ENCODE assay signal across 8 mouse cellular contexts in the genomic region with DNA sequence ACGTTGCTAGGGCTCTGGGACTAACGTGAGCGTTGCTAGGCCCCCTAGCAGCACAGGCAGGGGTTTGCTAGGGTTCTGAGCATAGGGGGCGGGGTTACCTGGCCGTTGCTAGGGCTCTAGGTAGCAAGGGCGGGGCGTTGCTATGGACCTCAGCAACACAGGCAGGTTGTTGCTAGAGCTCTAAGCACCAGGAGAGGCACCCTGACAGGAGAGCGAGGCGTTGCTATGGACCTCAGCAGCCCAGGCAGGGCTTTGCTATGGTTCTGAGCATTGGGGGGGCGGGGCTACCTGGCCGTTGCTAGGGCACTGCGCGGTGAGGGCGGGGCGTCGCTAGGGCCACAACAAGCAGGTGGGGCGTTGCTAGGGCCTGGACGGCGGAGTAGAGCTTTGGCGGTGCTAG. TPM values are rescaled to one million over a fixed set of nuclear protein-coding genes. Genes with fewer than 3 reads are reported as not detected.
A peak's percentile ranks its signal among the peaks of the same experiment; 100 is the strongest.
DNase-seq lines count a peak whose midpoint lies in the region; ATAC-seq lines count a peak whose summit lies in the region.

No protein-coding gene starts in this region.

- H3K9me3 ChIP-seq in forebrain, embryonic 16.5 days (ENCODE audit: control insufficient read depth, low read length), result no peaks in the 10 kb centered on the region

- under 1% methylated on average over 20 of the region's 20 CpGs for WGBS in forebrain, embryonic 16.5 days

- no peaks in the 10 kb centered on the region for H3K36me3 ChIP-seq in forebrain, embryonic 16.5 days (ENCODE audit: control insufficient read depth, insufficient read depth)

- no peak for ATAC-seq in forebrain, embryonic 16.5 days
- peak; percentile 21 for ATAC-seq in megakaryocyte, adult 5-6 weeks (ENCODE audit: poor library complexity, severe bottlenecking)

- peak; percentile 81 for DNase-seq in retina, postnatal 7 days (ENCODE audit: low read depth, low spot score)
- no peak for DNase-seq in retina, postnatal 1 day
- DNase-seq in c-Kit-positive CD71-negative TER-119-negative erythroid progenitor cells, embryonic 14.5 days (ENCODE audit: low read depth), result peak; percentile 49
- peak; percentile 91 to 96 for DNase-seq in kidney, postnatal 25 days
- peak; percentile 85 for DNase-seq in testis, postnatal 10 days (ENCODE audit: low spot score)
- DNase-seq in layer of hippocampus, postnatal 10 days (ENCODE audit: low spot score in 2 of 2), result no peak

- peaks cover 29% of the 10 kb centered on the region for H3K4me1 ChIP-seq in forebrain, embryonic 16.5 days (replicated peaks; ENCODE audit: control insufficient read depth, insufficient read depth, low read length)

- H3K4me2 ChIP-seq in forebrain, embryonic 16.5 days (ENCODE audit: low read length), result peak overlapping the region; percentile 77

- H3K4me3 ChIP-seq in forebrain, embryonic 16.5 days (replicated peaks; ENCODE audit: low read length), result peak overlapping the region; percentile 61

- no peaks in the 10 kb centered on the region for H3K27me3 ChIP-seq in forebrain, embryonic 16.5 days (replicated peaks; ENCODE audit: control insufficient read depth, insufficient read depth, low read length)

- H3K27ac ChIP-seq in forebrain, embryonic 16.5 days (ENCODE audit: low read length), result peak overlapping the region; percentile 91

- H3K9ac ChIP-seq in forebrain, embryonic 16.5 days (replicated peaks; ENCODE audit: low read depth, low read length), result peak overlapping the region; percentile 81

RNA-seq across cellular contexts. Expression of a gene that starts 12.2 kb away (rescaled TPM):
- polyA plus RNA-seq in forebrain, embryonic 16.5 days (2015; fragmentation: Nextera tagmentation; extraction: Ambion mirVana), result 22.5 and 30.8 TPM in 2 replicates
- total RNA-seq in megakaryocyte, adult 5-6 weeks (2015), result 56.2 and 65.4 TPM in 2 replicates
- 14.4 and 24.6 TPM in 2 replicates for total RNA-seq in megakaryocyte, adult 5-6 weeks (2017)
- 100 to 1,000 TPM; 179 to 186 TPM for total RNA-seq in layer of hippocampus, postnatal 10 days (2021)

RNA-seq across cellular contexts. Expression of a gene that starts 15.5 kb away (rescaled TPM):
- polyA plus RNA-seq in forebrain, embryonic 16.5 days (2015; fragmentation: Nextera tagmentation; extraction: Ambion mirVana), result 0.08 and 0.09 TPM in 2 replicates
- 0.80 and 1.5 TPM in 2 replicates for total RNA-seq in megakaryocyte, adult 5-6 weeks (2015)
- total RNA-seq in megakaryocyte, adult 5-6 weeks (2017), result 0.07 and 1.7 TPM in 2 replicates
- under 1 TPM; 0.30 to 0.38 TPM for total RNA-seq in layer of hippocampus, postnatal 10 days (2021)

RNA-seq across cellular contexts. Expression of a gene that starts 16.2 kb away (rescaled TPM):
- 145 and 149 TPM in 2 replicates for polyA plus RNA-seq in forebrain, embryonic 16.5 days (2015; fragmentation: Nextera tagmentation; extraction: Ambion mirVana)
- total RNA-seq in megakaryocyte, adult 5-6 weeks (2015), result 4.6 and 5.0 TPM in 2 replicates
- total RNA-seq in megakaryocyte, adult 5-6 weeks (2017), result 14.7 and 14.9 TPM in 2 replicates
- 100 to 1,000 TPM; 170 to 174 TPM for total RNA-seq in layer of hippocampus, postnatal 10 days (2021)

RNA-seq across cellular contexts. Expression of a gene that starts 32.0 kb away (rescaled TPM):
- 49.3 and 49.8 TPM in 2 replicates for polyA plus RNA-seq in forebrain, embryonic 16.5 days (2015; fragmentation: Nextera tagmentation; extraction: Ambion mirVana)
- 34.4 and 44.7 TPM in 2 replicates for total RNA-seq in megakaryocyte, adult 5-6 weeks (2015)
- 8.4 and 15.9 TPM in 2 replicates for total RNA-seq in megakaryocyte, adult 5-6 weeks (2017)
- total RNA-seq in layer of hippocampus, postnatal 10 days (2021), result 10 to 100 TPM; 45.3 to 49.9 TPM

RNA-seq across cellular contexts. Expression of a gene that starts 38.2 kb away (rescaled TPM):
- polyA plus RNA-seq in forebrain, embryonic 16.5 days (2015; fragmentation: Nextera tagmentation; extraction: Ambion mirVana), result 350 and 395 TPM in 2 replicates
- total RNA-seq in megakaryocyte, adult 5-6 weeks (2015), result 3.3 and 5.8 TPM in 2 replicates
- total RNA-seq in megakaryocyte, adult 5-6 weeks (2017), result 2.1 and 5.1 TPM in 2 replicates
- total RNA-seq in layer of hippocampus, postnatal 10 days (2021), result 100 to 1,000 TPM; 584 to 714 TPM

Comparison
In these comparisons a context has a peak if more than half of its experiments do, and no peak if none do; other contexts are left out.
1. DNase-seq: peak in retina, postnatal 7 days (single experiment), c-Kit-positive CD71-negative TER-119-negative erythroid progenitor cells, embryonic 14.5 days (single experiment), kidney, postnatal 25 days (2 of 2) and testis, postnatal 10 days (single experiment); none in retina, postnatal 1 day (single experiment) and layer of hippocampus, postnatal 10 days (0 of 2).
2. RNA of a gene that starts 16.2 kb away (total RNA-seq): 170 to 174 TPM in layer of hippocampus, postnatal 10 days; 4.6 to 14.9 TPM in megakaryocyte, adult 5-6 weeks; every median in the first group is over 10 times any median in the second.